Mouse (Mus musculus) embryonic facial prominence, embryonic 14.5 days (tissue): Measurements from ENCODE around the gene N4bp2. TPM values are rescaled to one million over a fixed set of nuclear protein-coding genes. Genes with fewer than 3 reads are reported as not detected.
A peak's percentile ranks its signal among the peaks of the same experiment; 100 is the strongest.

Source experiments
- ATAC-seq: fragments of 200-750 bp; cut with Nextera tagmentation; 2 replicates; pipeline ENCODE4 v1.8.0; 2017; ENCODE audit warnings: low read depth, moderate number of reproducible peaks, moderate TSS enrichment
- DNase-seq: peaks from one replicate; pipeline ENCODE4 v3.0.0-alpha.2; 2015; ENCODE audit warnings: low spot score
- H3K27ac ChIP-seq: fragments of 300-500 bp; sonication (generic); replicated peaks from 2 replicates; pipeline ENCODE4 v1.5.1; 2014; ENCODE audit warnings: low read depth, mild to moderate bottlenecking, low read length, moderate library complexity
- H3K27me3 ChIP-seq: fragments of 300-500 bp; sonication (generic); replicated peaks from 2 replicates; pipeline ENCODE4 v1.6.1; 2014; ENCODE audit warnings: low read length; ENCODE audit not compliant: control insufficient read depth, insufficient read depth
- H3K36me3 ChIP-seq: fragments of 300-500 bp; sonication (generic); 2 replicates; pipeline ENCODE4 v1.6.1; 2014; ENCODE audit warnings: low read length, mixed read lengths; ENCODE audit not compliant: control insufficient read depth, insufficient read depth
- H3K4me1 ChIP-seq: fragments of 300-500 bp; sonication (generic); 2 replicates; pipeline ENCODE4 v1.6.1; 2014; ENCODE audit warnings: antibody characterized with exemption, low read length; ENCODE audit not compliant: control insufficient read depth, insufficient read depth
- H3K4me2 ChIP-seq: fragments of 300-500 bp; sonication (generic); 2 replicates; pipeline ENCODE4 v1.6.1; 2014; ENCODE audit warnings: low read depth, mild to moderate bottlenecking, low read length, moderate library complexity, mixed read lengths
- H3K4me3 ChIP-seq: fragments of 300-500 bp; sonication (generic); 2 replicates; pipeline ENCODE4 v1.5.1; 2014; ENCODE audit warnings: low read depth, mild to moderate bottlenecking, low read length
- H3K9ac ChIP-seq: fragments of 300-500 bp; sonication (generic); 2 replicates; pipeline ENCODE4 v1.6.1; 2014; ENCODE audit warnings: low read depth, mild to moderate bottlenecking, low read length, moderate library complexity, mixed read lengths
- H3K9me3 ChIP-seq: fragments of 300-500 bp; sonication (generic); 2 replicates; pipeline ENCODE4 v1.6.1; 2016; ENCODE audit warnings: low read length; ENCODE audit not compliant: control insufficient read depth
- WGBS: fragments of 180-500 bp; shearing (Covaris S2); extraction: QIAGEN DNeasy Blood & Tissue Kit; methylation state at CpG from one replicate; pipeline ENCODE4 v1.1.7; 2014; 5-methylcytosine and 5-hydroxymethylcytosine counted together
- polyA plus RNA-seq: library from polyadenylated mRNA; unstranded; fragments of >200 nt; fragmentation: Nextera tagmentation; extraction: Ambion mirVana; gene quantifications from 2 replicates; pipeline ENCODE4 v1.2.1, GENCODE M21; 2014

N4bp2 gene
- polyA plus RNA-seq, 1 experiment from 2014 or later = 33.6 TPM

DNA sequence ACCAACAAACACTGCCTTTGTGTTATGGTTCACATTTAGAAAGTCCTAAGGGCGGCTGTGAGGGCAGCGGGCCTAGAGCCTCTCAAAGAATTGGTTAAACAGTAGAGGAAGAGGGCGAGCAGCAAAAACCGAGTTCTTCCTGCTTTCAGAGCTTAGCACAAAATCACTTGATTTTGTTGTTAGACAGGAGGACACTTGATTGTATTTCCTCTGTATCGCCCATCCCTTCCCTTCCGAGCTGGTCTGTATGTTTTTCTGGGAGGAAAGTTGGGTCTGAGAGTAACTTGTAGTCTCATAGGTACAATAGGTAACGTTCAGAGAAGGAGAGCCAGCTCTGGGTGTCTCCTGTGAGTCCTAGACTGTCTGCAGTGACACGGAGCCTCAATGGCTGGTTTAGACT is 63.8 kb downstream of the N4bp2 start:
- Histone ChIP-seq H3K36me3 (peaks cover 54% of the 10 kb centered on the region), H3K4me1 (no peaks in the 10 kb centered on the region), H3K4me3 (no peak overlapping the region), H3K27ac (no peak overlapping the region), H3K4me2 (no peak overlapping the region), H3K9me3 (no peaks in the 10 kb centered on the region), H3K9ac (no peak overlapping the region), H3K27me3 (no peaks in the 10 kb centered on the region)
- DNase-seq = no peak
- 86% methylated on average over 8 of the region's 8 CpGs for WGBS
- no peak for ATAC-seq

DNA sequence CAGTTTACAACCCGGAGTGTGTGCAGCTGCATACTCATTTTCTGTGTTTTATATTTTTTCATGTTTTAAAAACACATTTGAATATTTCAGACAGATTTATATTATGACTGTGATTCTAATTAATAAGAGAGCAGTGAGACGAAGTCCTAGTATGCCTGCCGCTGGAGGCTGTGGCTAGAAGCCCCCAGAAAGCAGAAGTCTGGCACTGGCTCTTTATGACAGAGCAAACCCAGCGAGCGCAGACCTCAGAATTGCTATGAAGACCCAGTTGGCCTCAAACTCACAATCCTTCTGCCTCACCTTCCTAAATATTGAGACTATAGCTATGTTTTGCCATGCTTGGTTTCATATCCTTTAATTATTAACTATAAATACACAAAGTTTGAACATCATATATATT is 64.9 kb downstream of the N4bp2 start:
- no peaks in the 10 kb centered on the region for H3K9me3 ChIP-seq
- peaks cover 44% of the 10 kb centered on the region for H3K36me3 ChIP-seq
- H3K27ac ChIP-seq = no peak overlapping the region
- H3K9ac ChIP-seq = no peak overlapping the region
- H3K4me3 ChIP-seq = no peak overlapping the region
- WGBS = 92% methylated on average over 5 of the region's 5 CpGs
- no peaks in the 10 kb centered on the region for H3K27me3 ChIP-seq
- H3K4me1 ChIP-seq = no peaks in the 10 kb centered on the region
- H3K4me2 ChIP-seq = no peak overlapping the region
- DNase-seq (no peak), ATAC-seq (no peak)

DNA sequence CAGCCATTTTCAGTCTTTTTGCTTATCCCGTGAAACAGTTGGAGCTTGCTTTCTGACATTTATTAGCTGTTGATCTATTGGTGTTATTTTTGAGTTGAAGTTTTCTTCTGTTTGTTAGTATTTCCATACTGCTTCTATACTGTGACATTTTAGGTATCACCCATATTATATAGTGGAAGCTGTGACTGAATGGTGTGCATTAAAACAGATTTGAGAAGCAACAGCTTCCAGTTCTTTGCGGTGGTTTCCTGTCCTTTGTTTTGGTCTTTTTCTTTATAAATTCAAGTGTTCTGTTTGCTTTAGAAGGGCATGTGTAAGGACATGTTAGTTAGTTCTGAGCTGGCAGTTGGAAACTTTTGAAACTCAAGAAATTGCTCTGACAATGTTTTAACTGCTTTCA is 65.7 kb downstream of the N4bp2 start:
- Histone ChIP-seq H3K9me3 (no peaks in the 10 kb centered on the region), H3K36me3 (peaks cover 36% of the 10 kb centered on the region), H3K4me1 (no peaks in the 10 kb centered on the region), H3K4me3 (no peak overlapping the region), H3K27ac (no peak overlapping the region), H3K27me3 (no peaks in the 10 kb centered on the region), H3K9ac (no peak overlapping the region), H3K4me2 (no peak overlapping the region)
- ATAC-seq = no peak
- no peak for DNase-seq
- 81% methylated on average over 2 of the region's 2 CpGs for WGBS

DNA sequence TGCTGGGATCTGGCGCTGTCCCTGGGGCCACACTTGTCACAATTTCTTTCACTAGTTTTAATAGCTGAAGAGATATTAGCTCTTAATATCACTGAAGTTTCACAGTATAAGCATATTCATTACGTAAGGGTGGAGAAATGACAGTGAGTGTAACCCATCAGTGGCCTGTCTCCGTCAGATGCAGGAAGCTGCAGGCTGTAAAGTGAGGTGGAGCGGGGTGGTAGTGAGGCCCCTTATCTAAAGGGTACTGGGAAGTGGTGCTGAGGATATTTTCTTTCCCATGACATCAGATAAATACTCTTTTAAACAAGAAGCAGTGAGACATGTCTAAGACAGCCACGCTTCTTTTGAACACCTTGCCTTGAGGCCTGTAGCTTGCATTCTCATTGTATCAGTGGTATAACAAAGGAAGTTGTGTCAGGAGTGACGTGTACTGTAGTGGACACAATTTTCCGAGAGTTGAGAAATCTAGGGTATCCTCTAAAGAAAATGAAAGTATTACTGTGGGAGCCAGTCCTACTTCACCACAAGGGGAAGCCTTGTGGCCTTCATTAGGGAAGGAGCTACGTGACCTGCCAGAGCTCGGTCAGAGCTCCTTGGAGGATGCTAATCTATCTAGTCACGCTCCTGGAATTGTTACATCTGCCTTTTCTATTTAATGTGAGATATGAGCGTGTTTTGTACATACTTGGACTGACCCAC is 68.7 kb downstream of the N4bp2 start:
- 0 out of 2 replicates have a peak, but pooled peaks cover 12% of the 10 kb centered on the region for H3K36me3 ChIP-seq
- ATAC-seq (no peak), DNase-seq (no peak)
- H3K9me3 ChIP-seq = no peaks in the 10 kb centered on the region
- no peak overlapping the region for H3K27ac ChIP-seq
- no peak overlapping the region for H3K4me3 ChIP-seq
- 88% methylated on average over 11 of the region's 11 CpGs for WGBS
- H3K4me1 ChIP-seq = no peaks in the 10 kb centered on the region
- H3K9ac ChIP-seq = no peak overlapping the region
- no peaks in the 10 kb centered on the region for H3K27me3 ChIP-seq
- no peak overlapping the region for H3K4me2 ChIP-seq

DNA sequence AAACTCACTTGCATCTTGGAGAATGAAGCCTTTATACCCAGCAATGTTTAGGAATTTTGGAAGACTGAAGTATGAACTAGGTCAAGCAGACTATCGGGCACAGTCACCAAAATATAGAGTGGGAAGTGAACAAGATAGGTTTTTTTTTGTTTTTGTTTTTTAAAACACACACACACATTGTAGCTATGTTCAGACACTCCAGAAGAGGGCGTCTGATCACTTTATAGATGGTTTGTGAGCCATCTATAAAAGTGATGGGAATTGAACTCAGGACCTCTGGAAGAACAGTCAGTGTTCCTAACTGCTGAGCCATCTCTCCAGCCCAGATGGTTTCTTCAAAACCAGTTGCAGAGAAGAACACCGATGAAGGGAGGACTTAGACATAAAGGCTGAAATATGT is 69.8 kb downstream of the N4bp2 start:
- H3K27ac ChIP-seq = no peak overlapping the region
- ATAC-seq (no peak), DNase-seq (no peak)
- no peak overlapping the region for H3K9ac ChIP-seq
- H3K4me2 ChIP-seq = no peak overlapping the region
- H3K36me3 ChIP-seq = 0 out of 2 replicates have a peak, but pooled peaks cover 6% of the 10 kb centered on the region
- no peak overlapping the region for H3K4me3 ChIP-seq
- 80% methylated on average over 3 of the region's 3 CpGs for WGBS
- no peaks in the 10 kb centered on the region for H3K4me1 ChIP-seq
- no peaks in the 10 kb centered on the region for H3K9me3 ChIP-seq
- no peaks in the 10 kb centered on the region for H3K27me3 ChIP-seq

DNA sequence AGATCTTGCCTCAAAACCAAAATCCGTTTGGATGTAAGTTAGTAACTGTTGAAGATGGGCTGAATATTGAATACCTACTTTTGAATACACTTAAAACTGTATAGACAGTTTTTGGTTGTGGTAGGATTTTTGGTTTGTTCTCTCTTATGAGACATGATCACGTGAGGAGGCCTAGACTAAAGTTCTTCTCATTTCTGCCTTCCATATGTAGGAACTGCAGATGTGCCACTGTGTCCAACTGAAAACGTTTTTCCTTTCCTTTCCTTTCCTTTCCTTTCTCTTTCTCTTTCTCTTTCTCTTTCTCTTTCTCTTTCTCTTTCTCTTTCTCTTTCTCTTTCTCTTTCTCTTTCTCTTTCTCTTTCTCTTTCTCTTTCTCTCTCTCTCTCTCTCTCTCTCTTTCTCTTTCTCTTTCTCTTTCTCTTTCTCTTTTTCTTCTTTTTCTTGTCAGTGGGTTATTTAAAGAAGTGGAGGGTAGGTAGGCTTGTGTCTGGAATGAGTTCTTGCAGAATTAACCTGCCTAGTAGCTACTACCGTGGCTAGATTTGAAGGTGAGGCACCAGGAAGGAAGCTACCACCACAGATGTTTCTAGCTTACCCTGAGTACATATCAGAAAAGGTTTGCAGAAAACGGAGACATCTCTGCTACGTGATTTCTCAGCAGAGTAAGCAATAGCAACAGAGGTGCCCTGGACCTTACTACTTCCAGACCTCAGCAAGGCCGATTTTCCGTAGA is 70.6 kb downstream of the N4bp2 start:
- ATAC-seq (no peak), DNase-seq (no peak)
- H3K27ac ChIP-seq = no peak overlapping the region
- H3K9ac ChIP-seq = no peak overlapping the region
- H3K4me2 ChIP-seq = no peak overlapping the region
- no peak overlapping the region for H3K4me3 ChIP-seq
- H3K27me3 ChIP-seq = no peaks in the 10 kb centered on the region
- no peaks in the 10 kb centered on the region for H3K9me3 ChIP-seq
- H3K4me1 ChIP-seq = no peaks in the 10 kb centered on the region
- H3K36me3 ChIP-seq = 0 out of 2 replicates have a peak, but pooled peaks cover 3% of the 10 kb centered on the region
- WGBS = 89% methylated on average over 8 of the region's 8 CpGs

GRCm38 (mm10) chr5:65838053-65838452 is 74.7 kb downstream of the N4bp2 start:
- no peaks in the 10 kb centered on the region for H3K27me3 ChIP-seq
- H3K4me1 ChIP-seq = no peaks in the 10 kb centered on the region
- H3K9ac ChIP-seq = no peak overlapping the region
- no peaks in the 10 kb centered on the region for H3K9me3 ChIP-seq
- DNase-seq = peak; percentile 51
- no peaks in the 10 kb centered on the region for H3K36me3 ChIP-seq
- peak; percentile 84 for ATAC-seq
- no peak overlapping the region for H3K4me3 ChIP-seq
- WGBS = 28% methylated on average over 6 of the region's 6 CpGs
- H3K27ac ChIP-seq = no peak overlapping the region
- no peak overlapping the region for H3K4me2 ChIP-seq

DNA sequence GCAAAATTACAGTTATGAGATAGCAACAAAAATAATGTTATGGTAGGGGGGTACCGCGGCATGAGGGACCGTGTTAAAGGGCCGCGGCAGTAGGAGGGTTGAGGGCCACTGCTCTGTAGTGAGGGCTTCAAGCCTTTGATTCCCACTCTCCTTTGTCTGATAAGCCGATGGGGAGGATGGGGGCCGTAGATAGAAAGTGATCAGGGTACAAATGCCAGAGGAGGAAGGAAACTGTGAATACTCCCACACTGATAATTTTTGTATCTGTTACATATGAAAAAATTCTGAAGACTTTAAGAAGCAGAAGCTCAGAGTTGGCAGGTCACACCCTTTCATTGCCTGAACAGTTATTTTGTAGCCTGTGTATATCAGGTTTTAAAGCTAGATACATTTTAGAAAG is 79.6 kb downstream of the N4bp2 start:
- DNase-seq = no peak
- Histone ChIP-seq H3K4me3 (no peak overlapping the region), H3K36me3 (no peaks in the 10 kb centered on the region), H3K9me3 (no peaks in the 10 kb centered on the region), H3K9ac (no peak overlapping the region), H3K27me3 (no peaks in the 10 kb centered on the region), H3K4me1 (no peaks in the 10 kb centered on the region), H3K4me2 (no peak overlapping the region), H3K27ac (no peak overlapping the region)
- no peak for ATAC-seq
- WGBS = 93% methylated on average over 7 of the region's 7 CpGs

GRCm38 (mm10) chr5:65846534-65846933 is 83.2 kb downstream of the N4bp2 start:
- Histone ChIP-seq H3K9me3 (no peaks in the 10 kb centered on the region), H3K27me3 (no peaks in the 10 kb centered on the region), H3K4me3 (no peak overlapping the region), H3K4me1 (no peaks in the 10 kb centered on the region), H3K4me2 (no peak overlapping the region), H3K9ac (no peak overlapping the region), H3K36me3 (no peaks in the 10 kb centered on the region), H3K27ac (peak overlapping the region; percentile 48; the same call in 1 of the 2 replicates)
- ATAC-seq (no peak), DNase-seq (no peak)
- WGBS = 87% methylated on average over 8 of the region's 8 CpGs
